Mouse (Mus musculus) hindlimb bud, embryonic 11.5 days (tissue): ENCODE data around the gene Rad51b.

Source experiments
- DNase-seq: peaks from one replicate; pipeline ENCODE4 v3.0.0-alpha.2; 2012; ENCODE audit warnings: low read depth, low spot score; ENCODE audit errors: extremely low spot score

The Rad51b gene

DNA sequence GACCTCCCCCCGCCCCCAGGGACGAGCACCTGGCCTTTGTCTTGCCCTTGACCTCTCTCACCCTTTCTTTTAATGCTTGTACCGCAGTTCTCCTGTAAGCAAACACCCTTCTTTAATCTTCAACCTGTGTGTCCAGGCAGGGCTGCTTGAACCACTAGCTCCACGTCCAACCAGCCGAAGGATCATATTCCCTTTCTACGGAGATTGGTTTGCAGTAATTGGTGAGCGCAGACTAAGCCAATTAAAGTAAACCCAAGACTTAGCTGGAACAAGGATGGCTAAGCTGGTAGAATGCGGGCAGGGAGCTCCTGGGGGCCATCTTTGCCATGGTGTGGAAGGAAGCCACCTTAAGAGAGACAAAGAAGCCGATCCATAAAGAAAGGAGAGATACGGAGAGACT is 490.5 kb downstream of the Rad51b start:
- DNase-seq, result no peak

DNA sequence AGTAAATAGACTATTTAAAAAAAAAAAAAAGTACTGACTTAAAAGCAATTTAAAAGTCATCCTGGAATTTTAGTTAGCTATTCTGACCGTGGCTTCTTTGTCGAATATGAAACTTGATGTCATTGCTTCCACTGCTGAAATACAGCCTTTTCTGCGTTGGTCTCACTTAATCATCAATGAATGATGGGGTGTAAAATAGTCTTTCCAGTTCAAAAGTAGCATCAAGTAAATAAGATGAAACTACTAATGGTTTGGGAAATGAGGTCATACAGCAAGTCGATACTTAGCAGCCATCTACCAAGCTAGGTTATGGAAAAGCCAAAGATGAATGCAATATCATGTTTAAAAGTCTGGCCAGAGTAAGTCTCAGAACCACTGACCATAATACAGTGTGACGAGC is 491.3 kb downstream of the Rad51b start:
- no peak for DNase-seq

DNA sequence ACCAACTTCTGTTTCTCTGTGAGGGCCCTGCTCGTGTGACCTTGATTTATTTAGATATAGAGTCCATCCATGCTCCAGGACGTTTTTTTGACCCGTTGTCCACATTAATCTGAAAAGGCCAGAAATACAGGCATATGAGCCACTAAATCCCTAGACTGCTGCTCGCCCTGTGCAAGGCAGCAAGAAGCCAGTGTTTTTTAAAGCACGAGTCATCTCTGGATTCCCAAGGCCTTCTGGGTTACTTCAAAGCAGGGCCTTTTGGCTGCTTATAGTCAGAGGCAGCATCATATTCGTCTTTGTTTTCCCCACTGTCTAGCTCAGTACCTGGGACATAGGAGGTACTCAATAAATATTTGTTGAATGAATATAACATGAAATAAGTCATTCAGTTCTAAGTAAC is 492.4 kb downstream of the Rad51b start:
- DNase-seq, result no peak

DNA sequence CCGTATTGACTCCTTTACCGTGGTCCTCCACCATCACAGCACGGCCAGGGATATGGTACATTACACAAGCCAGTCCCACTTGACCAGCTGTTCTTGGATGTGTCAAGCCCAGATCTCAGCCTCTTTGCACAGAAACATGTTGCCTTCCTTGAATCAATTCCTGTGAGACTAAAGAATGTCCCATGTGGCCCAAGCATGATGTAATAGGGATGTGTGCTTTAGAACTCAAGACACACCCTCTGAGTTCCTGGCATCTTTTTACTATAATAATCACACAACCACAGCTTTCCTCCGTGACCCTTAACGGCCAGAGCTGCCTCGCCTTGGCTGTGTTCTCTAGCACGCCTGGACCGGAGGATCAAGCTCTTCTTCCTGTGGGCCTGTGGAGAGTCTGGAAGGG is 496.3 kb downstream of the Rad51b start:
- no peak for DNase-seq

DNA sequence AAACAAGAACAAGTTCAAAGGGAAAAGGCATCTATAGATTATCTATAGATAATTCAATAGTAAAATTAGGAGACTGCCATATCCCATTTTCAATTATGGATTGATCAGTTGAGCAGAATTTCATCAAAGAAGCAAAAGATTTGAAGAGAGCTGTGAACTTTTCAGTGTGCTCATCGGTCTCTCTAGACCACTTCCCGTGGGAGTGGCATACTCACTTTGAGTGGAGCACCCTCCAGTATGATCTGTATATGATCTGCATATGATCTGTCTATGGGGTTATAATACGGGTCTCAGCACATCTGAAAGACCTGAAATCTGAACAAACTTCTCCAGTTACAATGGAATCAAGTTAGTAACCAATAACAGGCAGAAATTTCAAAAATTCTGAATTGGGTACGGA is 497.7 kb downstream of the Rad51b start:
- no peak for DNase-seq

DNA sequence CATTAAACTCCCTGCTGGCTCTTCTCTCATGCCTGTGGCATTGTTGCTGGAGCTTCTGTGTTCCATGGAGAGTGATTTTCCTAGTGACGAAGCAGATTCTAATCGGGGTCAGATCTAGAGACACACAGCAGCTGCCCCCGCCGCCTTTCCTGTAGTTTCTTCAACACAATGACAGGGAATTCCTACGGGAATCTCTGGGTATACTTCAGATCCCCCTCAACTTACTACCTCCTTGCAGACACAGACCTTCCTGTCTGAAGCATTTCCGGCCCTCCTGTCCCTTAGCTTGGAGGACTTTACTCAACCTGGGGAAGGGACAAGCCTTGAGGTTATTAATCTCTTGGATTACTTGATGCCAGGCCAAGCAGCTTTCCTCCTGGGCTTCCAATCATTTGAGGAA is 499.2 kb downstream of the Rad51b start:
- no peak for DNase-seq

DNA sequence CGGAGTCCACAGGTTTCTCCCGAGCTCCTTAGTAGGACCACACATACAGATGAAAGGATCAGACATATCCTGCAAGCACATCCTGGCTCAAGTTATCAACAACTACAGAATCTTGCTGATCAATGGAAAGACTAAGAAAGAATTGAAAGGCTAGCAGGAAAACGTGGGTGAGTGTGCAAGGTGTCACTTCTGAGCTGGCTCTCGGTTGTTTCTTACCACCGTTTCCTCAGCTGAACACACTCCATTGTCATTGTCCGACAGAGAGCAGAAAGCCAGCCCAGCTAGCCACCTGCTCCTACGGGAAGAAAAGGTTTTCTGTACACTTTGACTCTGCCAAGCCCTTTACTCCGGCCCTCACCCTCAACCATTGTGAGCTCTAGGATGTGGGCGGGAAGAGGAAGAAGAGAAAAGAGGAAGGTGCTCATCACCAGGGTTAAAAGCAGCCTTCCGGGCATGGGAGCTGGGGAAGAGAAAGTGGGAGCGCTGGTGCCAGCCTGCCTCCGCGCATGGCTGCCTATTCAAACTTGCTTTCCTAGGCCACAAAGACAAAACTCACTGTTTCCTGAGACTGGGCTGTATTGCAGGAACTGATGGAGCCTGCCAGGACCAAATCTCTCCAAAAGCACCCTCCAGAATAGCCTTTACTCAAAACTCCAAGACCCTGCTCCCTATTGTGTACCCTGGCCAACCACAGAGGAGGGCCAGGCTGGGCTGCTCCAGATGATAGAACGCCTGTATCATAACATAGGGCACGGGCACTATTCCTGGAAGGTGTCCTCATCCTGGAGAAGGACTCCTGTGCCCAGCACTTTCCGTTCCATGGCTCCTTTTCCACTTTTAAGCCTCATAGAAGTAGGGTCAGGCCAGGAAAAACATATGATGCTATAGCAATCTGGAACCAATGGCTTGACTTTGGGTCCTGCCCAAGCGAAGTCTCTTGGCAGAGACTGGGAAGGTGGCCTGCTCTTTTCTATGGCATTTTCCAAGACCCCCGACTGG is 500.0 kb downstream of the Rad51b start:
- no peak for DNase-seq

DNA sequence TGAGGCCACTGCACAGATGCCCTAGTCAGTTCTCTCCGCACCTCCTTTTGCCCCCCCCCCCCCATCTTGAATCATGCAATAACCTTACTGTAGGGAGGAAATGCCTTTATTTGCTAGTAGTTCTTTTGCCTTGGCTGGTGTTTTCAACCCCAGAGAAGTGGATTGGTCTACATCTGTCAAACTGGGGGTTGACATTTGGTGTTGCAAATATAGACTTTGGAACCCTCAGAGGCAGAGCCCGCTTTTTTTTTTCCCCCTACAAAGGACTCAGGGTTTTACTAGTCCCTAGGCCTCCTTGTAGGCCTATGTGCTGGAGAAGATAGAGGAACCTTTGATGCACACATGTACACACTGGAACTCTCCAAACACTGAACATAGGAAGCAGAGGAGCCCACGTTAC is 501.4 kb downstream of the Rad51b start:
- DNase-seq, result no peak

DNA sequence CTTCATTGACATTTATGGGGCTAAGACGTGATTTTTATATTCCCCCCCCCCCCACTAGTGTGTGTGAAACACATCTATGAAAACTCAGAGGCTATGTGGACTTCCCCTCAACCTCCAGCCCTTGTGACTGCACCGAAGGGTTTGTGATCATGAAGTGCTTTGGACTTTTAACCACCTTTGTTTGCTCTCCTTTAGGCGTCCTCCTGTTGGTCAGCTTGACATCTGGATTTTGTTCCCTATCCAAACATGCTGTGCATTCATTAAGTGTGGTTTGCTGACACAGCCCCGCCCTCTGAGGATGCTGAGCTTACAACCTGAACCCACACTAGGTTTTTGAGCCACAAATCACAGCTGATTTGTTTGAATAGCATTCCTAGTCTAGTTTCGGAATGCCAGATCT is 502.3 kb downstream of the Rad51b start:
- no peak for DNase-seq

DNA sequence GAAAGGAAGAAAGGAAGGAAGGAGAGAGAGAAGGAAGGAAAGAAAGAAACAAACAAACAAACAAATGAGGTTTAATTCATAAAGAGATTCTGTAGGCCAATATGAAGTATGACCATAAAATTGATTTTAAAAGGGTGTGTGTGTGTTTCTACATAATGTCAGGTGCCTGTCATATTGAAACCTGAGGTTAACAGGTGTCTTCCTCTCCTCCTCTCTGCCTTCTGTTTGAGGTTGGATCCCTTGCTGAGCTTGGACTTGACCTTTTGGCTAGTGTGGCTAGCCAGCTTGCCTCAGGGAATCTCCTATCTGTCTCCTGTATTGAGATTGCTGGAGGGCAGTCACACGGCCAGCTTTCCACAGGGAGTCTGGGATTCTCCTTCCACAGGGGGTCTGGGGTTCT is 506.6 kb downstream of the Rad51b start:
- DNase-seq, result no peak

DNA sequence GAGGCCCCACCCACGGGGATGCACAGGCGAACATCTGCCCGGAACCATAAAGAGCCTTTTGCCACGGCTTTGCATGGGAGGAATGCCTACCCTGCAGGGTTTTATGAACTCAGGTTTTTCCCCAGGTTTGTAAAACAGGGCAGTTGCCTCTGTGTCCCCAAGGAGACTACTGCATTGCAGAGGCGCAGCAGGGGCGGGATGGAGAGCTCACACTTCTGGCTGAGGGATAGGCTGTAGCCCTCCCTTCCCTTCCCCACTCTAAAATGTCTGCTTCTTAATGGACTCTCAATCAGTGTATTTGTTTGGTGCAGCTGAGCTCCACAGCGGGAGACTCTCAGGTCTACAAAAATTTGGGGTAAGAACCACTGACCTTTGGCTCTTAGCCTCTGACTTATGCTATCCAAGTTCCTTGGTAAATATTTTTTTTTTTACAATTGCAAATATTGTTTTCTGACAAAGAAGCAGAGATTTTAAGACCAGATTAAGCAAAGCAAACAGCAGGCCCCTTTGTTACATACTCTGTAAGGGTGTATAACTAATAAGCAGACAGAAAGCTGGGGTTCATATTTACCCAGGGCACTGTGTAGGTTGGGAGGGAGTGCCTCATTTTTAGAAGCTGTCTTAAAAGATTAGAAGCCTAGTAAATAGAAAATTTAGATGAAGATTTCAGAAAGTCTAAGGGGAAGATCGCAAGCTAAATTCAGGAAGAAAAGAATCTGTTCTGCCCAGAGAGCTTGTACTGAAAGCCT is 507.9 kb downstream of the Rad51b start:
- DNase-seq, result no peak

DNA sequence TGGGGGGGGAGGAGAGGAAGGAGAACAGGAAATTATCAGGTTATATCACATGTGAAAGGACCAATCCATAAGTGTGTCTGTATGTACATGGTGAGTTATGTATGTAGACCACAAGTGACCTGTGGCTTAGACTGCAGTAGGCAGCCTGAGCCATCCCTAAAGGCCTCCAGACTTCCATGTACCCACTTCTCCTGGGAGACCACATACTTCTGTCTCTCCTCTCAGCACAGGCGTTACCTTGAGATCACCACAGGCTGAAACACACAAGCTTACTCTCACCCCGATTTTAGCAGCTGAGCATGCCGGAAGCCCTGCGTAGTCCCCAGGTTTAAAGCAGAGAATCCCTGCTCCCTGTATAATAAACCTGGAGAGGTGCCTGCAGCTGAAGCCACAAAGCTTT is 509.9 kb downstream of the Rad51b start:
- no peak for DNase-seq

DNA sequence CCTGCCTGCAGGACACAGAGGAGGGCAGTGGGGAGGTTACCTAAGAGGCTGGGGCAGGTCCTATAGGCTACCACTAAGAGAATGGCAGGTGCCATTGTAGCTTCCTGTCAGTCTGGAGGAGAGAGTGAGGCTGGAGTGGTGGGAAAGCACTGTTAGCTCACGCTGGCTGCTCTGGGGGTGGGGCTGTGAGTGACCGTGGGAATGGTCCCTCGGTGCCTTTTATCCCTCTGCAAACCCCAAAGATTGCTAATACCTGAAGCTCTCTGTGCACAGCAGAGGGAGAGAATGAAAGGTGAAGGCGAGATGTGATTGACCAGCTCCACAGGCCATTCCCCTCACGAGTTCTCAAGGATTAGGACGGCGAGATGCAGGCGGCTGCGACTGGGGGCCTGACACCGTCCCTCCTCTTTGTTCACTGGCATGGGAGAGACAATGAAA is 510.3 kb downstream of the Rad51b start:
- DNase-seq, result no peak

DNA sequence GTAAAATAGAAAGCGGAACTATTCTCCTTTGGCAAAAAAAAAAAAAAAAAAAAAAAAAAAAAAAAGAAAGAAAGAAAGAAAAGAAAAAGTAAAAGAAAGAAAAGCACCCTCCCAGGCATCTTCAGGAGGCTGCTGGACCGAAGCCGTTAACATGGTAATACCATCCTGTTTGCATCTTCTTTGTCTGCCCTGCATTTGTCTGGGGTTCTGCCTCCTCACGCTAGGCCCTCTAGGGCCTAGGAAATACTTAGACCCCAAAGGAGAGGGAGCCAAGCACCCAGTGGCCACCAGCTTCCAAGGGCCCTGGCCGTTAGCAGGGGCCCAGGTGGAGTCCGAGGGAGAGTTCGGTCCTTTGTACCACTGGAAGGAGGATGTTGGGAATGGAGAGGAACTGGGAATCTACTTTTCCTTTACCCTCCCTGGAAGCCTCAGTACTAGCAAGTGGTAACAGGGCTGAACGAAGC is 510.9 kb downstream of the Rad51b start:
- DNase-seq, result no peak

DNA sequence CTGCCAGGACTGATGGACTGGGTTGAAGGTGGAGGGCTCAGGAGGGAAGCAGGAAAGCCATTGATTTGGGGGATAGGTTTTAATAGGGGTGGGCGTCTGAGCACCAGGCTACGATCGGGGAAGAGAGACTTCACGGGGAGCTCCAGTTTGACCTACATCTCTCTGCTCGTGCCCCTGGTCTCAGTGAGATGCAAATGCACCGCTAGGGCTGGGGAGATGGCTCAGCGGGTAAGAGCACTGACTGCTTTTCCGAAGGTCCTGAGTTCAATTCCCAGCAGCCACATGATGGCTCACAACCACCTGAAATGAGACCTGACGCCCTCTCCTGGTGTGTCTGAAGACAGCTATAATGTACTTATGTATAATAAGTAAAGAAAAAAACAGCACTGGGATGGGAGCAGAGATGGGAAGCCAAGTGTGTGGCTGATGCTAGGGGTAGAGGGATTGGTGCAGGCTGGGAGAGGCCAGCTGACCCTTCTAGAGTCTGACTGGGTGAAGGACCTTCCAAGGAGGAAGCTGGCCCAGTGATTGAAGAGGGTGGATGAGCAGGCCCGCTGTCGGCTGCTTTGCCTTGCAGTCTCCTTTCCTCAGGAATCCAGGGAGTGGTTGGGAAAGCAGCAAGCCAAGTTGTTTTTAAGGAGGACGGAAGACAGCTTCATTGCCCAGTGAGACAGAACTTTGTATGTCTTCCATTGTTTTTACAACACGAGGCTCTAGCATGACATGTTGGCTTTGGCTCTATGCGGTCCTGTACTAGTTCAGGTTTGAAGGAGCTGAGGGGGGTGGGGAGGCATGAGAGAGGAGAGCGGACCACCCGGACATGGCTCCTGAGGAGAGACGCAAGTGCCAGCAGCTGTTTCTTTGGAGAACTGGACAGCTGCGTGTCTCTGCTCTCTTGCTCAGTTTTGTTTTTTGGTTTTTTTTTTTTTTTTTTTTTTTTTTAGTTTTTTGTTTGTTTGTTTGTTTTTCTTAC is 511.6 kb downstream of the Rad51b start:
- no peak for DNase-seq

DNA sequence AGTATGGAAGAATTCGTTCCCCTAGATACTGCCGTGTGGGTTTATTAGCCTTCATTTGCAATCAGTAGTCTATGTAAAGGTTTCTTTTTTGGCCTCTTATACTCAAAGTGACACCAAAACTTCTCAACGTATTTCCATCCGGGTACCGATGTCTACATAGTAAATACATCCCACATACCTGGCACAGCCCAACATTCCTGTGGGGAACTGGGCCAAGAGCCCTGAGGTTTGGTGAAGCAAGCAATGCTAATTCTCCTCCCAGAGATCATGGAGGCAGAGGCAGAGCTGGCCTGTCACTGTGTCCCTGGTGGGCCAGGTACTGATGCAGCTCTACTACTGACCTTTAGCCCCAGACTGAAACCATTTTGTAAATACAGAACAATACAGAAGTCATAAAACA is 512.4 kb downstream of the Rad51b start:
- no peak for DNase-seq

DNA sequence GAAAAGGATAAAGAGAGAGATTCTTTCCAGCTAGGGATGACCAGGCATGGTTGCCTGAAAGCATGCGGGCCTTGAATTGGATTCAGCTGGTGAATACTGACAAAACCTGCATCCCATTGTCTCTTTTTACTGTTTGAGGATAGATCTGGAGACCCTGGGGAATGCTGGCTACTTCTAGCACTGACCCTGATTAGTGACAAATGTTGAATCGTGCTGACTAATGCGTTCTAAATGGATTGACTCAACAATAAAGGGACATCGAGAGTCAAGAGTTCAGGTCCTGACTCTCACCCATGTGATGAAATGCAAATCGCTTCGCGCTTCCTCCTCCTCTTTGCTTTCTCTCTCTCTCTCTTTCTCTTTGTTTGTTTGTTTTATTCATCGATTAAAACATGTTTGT is 515.3 kb downstream of the Rad51b start:
- no peak for DNase-seq

DNA sequence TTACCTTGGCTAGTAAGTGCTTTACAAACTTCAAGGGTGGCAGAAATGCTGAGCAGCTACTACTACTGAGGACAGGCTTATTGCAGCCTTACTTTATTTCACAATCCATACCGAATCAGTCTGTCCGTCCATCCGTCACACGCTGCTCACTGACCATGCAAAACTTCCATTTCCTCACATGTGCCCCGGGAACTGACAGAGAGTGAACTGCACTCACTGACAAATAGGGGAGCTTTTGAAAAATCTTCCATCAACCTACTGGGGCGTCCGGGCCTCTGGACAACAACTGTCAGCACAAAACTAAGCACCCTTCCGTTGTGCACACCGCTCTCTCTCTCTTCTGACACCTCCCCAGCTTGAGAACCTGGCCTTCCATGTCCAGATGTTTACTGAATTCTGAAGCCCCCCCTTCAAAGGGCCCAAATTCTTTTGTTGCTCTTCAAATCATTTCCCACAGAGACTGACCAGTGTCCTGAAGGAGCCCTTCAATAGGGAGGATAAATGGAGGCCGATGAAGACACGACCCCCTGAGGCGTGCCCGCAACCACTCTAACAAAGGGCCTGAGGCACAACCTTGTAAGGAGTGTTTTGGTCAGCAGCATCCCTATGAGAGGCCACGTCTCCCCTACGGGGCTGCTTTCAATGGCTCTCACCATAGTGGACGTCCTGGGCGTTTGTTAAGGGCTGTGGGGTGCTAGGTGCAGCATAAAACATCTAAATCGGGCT is 515.9 kb downstream of the Rad51b start:
- DNase-seq, result no peak

DNA sequence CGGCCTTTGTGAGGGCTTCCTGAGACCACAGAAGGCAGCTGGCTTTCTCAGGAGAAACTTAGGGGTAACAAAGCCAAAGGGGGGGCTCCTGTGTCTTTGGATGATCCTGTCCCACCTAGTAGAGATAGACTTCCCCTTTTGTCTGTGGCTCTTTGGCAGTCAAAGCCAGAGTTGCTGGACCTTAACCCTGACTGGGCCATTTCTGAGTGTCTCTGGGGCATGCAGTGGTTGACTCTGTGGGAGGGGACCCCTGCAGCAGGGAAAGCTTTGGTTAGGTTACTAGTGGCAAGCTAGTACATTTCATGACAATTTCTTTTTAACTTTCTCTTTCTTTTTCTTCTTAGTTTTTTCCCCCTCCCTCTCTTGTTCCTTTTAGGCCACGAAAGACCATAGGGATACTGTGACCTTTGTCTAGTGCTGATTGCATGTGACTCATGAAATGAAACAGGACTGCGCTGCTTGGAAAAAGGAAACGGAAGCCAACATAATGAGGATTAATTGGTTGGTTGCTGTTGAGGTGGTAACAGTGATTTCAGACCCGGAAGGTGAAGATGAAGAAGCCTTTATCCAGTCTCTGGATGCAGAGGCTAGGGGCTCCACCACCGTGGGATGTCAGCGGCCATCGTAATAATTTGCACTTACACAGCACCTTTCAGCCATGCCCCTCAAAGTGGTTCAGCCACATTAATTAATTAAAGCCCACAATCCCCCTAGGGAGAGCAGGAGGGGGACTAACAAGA is 516.7 kb downstream of the Rad51b start:
- DNase-seq, result no peak
